Mouse (Mus musculus) lung, adult 18-20 months (tissue): Measurements from ENCODE around the gene Btbd8.
A peak's percentile ranks its signal among the peaks of the same experiment; 100 is the strongest.

Source experiments
- DNase-seq, 2 experiments: peaks; one replicate each; pipeline ENCODE4 v3.0.0; 2022; ENCODE audit warnings: mixed read lengths in 2 of 2

Btbd8 gene

DNA sequence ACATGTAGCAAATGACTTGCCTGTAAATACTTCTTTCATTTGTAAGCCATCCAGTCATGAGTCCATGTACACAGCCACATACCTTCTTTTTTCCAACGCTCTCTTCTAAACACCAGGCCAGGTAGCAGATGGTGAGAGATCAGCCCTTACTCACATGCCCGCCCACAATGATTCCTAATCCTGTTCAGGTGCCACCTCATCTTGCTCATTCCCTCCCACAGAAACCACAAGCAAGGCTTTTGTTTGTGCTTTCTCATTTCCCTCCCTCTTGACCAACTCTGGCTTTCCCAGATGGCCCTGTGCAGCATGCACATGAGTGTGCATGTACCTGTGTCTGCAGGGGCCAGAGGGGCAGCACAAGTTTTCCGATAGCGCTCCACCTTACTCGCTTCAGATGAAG is 12.5 kb downstream of the Btbd8 start:
- no peak for DNase-seq

DNA sequence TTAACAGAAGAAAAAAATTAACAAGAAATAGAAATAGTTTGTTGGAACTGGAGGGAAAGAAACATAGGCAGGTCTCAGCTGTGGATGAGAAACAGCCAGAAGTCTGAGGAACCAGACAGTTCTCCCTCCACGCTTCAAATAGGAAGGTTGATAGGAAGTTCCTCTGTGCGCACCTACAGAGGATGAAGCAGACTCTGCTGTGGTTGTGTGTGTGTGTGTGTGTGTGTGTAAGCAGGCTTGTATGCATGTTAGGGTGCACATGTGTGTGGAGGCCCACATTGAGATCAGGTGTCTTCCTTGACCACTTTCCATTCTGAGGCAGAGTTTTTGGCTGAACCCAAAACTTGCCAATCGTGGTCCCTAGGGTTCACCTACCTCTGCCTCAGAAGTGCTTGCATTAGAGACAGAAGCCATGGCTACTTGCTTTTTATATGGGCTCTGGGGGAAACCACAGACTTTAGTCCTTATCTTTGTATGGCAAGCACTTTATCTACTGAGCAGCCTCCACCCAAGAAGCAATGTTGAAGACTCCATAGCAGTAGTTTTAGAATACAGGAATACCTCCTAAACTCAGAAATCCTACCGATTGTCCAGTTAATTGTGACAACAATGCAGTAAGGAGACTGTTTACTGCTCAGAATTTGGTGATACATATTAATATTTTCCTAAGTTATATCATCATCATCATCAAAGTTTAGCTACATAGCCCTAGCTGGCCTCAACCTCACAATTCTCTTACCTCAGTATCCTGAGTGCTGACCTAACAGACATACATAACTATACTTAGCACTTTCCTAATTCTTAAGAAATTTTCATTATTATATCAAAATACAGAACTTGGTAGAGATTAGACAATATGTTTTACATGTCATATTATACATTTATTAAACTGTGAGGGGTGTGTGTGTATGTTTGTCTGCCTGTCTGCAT is 24.6 kb downstream of the Btbd8 start:
- DNase-seq: no peak

DNA sequence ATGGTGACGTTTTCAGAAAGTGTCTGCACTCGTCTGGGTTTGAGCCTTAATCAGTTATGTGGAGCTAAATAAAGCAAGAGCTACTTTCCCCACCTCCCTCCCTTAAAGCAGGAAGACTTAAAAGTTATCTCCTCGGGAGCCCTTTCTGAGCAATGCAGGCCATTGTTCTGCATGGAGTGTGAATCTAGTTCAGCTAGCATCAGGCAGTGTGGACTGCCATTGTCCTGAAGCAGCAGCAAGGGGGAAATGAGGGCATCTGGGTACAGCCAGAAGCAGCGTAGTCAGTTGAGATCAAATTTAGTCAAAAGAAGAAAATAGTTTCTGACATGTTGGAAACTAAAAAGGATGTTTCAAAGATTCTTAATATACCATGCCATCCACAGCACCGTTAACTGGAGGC is 28.7 kb downstream of the Btbd8 start:
- DNase-seq: no peak

DNA sequence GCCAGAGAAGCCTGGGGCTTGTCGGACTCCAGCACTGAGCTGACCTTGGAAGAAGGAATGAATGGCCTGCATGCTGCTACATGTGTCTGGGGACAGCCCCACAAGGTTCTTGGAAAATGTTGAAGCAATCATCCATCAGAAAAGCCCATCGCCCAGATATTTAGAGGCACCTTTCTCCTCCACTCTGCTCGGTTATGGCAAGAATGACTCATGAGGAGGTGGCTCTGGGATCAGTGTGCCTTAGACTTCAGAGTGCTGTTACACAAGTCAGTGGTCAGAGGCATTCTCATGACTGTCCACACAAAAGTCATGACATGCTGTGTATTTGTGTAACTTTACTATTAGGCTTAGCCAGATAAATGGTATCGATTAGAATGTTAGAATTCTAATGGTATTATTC is 29.3 kb downstream of the Btbd8 start:
- no peak for DNase-seq

DNA sequence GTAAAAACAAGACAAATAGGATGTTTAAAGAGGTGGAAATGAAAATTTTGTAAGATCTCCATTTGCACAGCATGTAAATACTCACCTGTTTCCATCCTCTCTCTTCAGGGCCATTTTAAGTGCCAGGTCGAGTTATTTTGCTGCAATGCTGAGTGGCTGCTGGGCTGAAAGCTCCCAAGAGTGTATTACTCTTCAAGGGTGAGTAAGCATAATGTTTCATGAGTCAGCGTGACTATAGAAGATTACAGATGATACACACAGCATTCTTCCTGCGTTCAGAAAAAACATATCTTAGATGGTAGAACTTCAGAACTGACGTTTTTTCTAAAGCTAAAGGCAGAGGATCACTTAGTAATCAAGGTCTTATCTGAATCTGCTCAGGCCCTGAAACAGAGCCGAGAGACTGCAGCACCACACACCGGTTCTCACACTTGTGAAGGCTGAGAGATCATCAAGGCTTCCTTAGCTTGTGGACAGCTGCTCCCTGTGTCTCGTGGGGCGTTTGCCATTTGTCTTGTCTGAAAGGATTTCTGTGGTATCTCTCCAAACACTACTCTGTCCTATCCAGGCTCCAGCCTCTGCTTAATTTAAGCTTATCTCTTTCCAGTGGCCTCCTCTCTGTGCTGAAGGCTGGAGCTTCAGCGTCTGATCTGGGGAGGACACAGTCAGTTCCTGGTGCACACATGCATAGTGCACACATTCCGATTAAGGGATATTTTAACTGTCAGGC is 33.0 kb downstream of the Btbd8 start:
- no peak for DNase-seq

DNA sequence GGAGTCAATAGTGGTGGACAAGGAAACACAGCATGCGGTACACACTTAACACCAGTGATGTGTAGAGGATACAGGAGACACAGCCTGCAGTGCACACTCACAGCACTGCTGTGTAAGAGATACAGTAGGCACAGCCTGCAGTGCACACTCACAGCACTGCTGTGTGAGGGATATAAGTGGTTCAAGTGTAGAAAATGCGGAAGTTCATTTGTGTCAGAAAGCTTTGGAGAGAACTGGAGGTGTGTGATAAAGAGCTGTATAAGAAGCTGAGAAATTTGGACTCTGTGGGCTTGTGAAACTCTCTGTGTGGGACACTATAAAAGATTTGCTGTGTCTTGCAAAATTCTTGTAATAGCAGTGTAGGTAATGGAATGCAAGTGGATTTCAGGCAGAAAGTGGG is 42.4 kb downstream of the Btbd8 start:
- DNase-seq: no peak

DNA sequence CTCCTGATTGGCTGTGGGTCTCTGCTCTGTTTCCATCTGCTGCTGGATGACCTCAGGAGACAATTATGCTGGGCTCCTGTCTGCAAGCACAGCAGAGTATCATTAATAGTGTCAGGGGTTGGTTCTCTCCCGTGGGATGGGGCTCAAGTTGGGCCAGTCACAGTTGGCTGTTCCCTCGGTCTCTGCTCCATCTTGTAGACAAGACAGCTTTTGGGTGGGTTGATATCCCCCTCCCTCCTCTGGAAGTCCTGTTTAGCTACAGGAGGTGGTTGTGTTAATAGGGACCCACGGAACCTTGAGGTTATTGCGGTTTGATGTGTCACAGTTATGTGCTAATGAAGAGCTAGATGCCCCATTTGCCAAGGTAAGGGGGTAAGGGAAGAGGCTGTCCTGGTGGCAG is 51.2 kb downstream of the Btbd8 start:
- DNase-seq: no peak

DNA sequence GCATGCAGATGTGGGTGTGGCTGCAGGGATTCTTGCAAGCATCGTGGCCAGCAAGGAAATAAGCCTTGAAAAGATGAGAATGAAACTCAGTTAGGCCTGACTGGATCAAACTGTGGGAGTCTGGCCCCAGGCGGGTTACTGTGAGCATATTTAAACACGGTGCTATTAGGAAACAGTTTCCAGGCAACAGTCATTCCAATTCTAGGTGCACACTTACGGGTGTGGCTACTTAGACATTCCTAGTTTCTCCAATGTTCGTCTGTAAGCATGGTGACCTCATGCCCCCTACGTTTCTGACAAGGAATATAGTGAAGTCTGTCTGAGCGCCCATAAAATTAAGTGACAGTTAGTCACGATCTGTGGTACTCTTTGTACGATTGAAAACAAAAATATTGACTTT is 53.2 kb downstream of the Btbd8 start:
- peak in 1 of 2 experiments; percentile 16 for DNase-seq

DNA sequence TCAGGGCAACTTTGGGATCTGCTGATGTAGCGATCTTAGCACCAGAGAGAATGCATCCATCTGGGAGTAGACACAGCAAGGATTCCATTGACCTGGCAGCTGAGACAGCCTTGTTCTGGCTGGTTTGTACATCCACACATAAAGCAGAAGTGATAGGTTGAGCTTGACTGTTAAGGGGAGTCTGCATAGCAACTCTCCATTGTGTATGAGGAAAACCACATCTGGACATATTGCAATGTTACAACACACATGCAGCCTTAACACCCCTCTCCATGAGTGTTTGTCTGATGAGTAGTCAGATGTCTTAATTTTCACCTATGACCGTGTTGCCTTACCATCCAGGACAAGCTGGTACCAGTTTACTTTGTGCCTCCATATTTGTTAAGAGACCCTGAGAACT is 54.7 kb downstream of the Btbd8 start:
- no peak for DNase-seq

DNA sequence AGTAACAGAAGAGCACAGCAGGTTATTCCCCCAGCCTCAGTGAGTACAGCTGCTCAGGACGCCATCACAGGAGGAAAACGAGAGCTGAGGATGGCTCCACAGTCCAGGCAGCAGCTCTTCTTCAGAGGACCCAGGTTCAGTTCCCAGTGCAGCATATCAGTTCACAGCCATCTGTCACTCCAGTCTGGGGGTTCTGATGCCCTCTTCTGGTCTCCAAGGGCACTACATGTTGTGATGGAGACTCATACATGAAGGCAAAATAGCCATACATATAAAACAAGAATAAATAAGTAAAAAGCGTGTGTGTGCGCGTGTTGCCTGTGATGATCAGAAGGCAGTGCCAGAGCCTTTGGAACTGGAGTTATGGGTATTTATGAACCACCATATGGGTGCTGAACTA is 57.0 kb downstream of the Btbd8 start:
- DNase-seq: no peak

DNA sequence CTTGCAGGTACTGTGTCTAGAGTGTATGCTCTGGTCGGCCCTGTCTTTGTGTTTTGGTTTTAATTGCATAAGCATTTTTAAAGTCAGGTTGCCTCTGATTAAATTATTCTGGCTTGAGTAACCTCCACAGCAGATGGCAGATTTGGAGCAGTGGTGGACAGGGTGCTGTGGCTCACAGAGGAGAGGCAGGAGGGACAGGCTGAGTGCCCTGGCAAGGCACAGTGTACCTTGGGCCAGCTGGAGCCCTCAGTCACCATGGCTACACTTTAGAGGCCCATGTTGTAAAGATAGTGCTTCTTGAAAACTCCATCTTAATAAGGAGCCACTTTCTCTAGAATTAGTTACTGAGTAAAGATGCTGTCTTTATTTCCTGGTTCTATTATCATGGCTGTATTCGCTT is 58.2 kb downstream of the Btbd8 start:
- no peak for DNase-seq

DNA sequence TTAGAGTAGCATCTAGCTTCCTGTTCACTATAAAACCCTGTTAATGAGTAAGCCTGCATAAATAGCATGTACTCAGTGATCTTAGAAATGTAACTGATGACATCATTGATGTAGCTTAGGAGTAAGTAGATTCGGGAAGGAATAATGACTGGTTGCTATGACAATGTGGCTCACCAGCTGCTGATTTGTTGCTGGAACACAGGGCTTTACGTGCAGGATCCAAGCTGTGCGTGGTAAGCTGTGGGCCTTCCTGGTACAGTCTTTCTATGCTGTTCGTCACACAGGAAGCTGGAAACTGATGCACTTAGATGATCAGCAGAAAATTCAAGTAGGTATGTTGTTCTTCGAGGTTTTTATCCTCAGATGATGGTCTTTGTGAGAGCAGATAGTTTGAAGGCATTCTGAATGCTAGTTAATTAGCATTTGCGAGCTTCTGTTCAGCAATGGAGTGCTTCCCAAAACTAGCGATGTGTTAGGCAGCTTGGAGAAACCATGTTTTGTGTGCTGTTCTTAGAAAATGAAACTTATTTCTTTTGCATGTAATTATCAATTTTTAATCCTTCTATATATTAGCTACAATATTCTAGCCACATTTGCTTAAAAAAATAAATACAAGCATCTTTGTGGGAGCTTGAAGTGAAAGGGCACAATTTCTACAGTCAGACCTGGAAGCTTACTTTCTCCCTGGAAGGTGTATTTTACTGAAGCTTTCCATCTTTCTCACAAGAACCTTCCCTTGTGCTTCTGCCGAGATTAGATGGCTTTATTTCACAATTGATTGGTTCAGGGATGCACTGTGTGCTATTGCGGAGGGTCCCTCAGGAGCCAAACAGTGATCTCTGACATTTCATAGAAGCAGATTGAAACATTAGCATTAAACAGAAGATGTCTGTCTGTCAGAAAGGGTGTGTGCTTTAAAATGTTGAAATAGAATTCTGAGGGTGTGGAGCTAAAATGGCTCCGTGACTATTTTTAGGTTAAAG is 60.0 kb downstream of the Btbd8 start:
- DNase-seq: no peak

DNA sequence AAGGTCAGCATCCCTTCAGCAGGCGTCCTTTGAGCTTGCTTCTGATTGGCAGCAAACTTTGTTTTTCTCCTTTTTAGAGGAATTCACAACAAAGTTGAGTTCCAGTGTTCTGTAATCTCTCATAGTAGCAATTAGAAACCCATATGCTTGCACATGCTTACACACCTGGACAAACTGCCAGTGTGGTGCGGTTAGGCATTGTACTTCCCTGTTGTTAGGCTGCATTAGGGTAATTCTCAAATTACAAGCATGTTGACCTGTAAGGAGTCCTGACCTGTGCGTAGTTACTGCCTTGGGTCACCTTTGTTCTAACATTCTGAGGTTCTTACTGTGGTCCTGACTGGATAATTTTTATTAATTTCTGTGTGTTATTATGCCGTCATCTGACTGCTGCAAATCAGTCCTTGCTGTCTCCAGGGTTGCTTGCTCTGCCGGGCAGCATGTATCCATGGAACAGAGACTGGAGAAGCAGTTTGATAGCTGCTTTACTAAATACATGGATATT is 61.1 kb downstream of the Btbd8 start:
- DNase-seq: peak in 1 of 2 experiments; percentile 5

DNA sequence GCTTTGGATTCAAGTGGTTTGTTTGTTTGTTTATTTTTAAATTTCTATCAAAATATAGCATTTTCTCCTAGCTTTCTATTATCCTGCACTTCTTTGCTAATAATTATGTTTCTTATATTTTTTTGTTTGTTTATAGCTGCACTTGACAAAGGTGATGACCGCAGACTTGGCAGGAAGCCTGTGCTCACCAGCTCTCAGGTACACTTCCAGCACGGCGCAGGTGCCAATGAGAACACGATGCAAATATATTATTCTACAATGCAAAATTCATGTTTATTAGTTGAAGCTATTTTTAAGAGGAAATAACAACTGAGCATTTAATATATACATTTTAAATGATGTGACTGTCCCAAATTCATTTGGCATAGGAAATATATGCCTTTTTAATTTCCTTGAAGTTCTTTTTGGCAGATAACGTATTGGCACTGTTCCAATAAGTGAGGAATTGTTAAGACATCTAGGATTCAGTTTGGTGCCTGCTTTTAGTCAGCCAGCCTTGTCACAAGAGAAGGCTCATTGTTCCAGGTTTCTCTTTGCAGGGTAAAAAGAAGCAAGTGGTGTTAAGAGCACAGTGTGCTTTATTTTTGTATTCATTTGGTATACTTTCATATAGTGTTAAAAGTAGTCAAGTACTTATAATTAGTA is 62.2 kb downstream of the Btbd8 start:
- peak in 1 of 2 experiments; percentile 32 for DNase-seq

DNA sequence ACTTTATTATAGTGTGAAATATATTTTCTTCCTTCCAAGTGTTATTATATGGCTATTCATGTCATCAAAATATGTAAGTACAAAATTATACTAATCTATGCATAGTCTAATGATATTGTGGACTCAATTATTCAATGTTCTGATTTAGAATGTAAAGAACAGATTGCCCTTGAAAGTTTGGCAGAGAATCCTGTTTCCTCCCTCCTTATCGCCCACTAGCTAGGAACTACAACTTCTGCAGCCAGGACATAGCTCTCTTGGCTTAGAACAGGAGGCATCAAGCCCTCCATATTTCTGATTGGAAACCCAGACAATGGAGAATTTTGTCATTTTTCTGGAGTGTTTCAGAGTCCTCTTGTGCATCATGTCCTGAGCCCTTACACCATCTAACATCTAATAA is 62.9 kb downstream of the Btbd8 start:
- no peak for DNase-seq

DNA sequence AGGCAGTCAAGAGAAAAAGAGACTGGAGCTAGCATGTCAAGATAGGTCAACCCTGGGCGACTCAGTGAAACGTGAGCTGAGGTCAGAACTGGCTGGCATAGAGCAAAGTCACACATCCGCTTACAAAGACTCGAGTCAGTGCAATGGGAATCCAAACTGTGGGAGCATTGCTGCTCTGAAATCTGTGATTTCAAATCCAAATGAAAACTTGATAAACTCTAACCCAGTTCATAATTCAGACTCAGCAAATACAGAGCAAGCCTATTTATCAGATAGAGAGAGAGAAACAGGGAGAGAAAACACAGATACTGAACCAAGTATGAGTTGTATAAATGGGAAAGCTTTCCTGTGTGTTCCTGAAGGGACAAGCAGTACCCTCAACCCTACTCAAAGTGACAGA is 69.5 kb downstream of the Btbd8 start, which contains the start of gene Gm42669:
Gm42669 (plus strand) TSS at position 301 of the 400 bp plus-strand sequence.
- no peak for DNase-seq

DNA sequence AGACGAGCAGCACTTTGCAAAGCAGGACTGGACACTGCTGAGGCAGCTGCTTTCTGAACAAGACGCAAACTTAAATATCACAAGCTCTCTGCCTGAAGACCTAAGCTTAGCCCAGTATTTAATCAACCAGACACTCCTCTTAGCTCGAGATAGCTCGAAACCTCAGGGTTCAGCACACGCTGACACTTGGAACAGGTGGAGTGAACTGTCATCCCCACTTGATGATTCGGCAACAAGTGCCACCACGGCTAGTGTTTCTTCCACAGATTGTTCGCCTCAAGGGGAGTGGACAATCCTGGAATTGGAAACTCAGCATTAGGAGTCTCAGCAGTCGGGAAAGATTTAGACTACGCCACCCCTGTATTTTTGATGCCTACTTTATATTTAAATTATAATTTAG is 72.7 kb downstream of the Btbd8 start:
- DNase-seq: no peak

DNA sequence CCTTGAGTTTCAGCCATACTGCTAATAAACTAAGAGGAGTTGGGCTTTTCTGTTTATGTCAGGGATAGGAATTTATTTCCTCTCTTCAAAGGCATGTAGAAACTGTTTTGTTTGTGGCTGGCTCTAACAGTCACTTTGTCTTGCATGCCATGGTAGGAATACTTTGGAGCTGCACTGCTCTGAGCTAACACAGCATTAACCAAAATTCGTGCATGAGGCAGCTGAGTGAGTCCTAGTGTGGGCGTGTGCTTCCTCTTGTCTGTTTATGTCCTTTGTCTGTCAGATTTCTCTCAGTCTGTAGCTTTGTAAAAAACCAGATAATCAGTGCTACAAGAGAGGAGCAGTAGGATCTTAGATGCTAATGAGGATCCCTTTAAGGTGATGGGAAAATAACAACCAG is 73.5 kb downstream of the Btbd8 start:
- DNase-seq: no peak

DNA sequence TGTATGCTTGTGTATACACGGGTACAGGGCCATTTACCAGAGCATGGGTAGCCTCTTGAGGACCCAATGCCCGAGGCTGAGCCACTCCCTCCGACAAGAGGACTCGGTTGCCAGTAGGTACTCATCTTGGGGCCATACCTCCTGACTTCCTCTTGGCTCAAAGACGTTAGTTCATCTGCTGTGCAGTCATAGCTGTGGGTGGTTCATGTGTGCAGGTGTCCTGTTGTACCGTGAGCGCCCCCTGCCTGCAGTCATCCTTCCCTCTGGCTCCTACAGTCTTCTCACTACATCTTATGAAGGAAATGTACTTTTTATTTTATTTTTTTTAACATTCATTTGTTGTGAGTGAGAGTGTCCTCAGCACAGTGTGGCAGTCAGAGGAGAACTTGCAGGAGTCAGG is 75.8 kb downstream of the Btbd8 start:
- DNase-seq: peak; percentile 37 to 53

DNA sequence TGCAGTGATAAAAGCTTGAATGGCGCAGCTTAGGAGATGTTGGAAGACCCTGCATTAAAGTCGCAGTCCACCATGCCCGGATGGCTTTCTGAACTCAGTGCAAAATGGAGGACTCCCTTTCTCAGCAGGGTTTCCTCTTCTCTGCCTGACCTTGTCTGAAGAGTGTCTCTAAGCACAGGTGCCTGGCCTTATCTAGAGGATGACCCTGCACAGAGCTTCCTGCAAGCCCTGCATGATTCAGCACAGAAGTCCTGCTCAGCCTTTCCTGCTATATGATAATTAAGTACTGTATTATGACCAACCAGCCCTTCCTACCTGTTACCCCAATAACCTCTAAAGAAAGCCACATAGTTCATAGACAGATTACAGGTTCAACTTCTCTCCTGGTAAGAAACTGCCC is 77.7 kb downstream of the Btbd8 start:
- DNase-seq: no peak

DNA sequence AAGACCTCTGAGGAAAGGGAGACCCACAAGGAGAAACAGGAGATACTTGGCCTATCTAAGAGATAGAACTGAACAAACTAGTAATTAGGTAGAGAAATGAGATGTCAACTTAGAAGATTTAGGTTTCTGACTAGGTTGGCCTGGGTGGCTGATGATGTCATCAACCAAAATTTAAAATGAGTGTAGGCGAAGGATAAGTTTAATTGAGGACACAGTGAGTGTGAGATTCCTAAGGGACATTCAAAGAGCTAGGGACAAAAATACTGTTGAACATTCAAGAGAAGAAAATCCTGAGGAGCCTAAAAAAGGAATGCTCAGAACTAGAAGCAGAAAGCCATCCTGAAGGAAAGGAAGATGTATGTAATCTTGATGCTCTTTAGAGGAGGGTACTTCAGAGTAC is 78.3 kb downstream of the Btbd8 start:
- no peak for DNase-seq

DNA sequence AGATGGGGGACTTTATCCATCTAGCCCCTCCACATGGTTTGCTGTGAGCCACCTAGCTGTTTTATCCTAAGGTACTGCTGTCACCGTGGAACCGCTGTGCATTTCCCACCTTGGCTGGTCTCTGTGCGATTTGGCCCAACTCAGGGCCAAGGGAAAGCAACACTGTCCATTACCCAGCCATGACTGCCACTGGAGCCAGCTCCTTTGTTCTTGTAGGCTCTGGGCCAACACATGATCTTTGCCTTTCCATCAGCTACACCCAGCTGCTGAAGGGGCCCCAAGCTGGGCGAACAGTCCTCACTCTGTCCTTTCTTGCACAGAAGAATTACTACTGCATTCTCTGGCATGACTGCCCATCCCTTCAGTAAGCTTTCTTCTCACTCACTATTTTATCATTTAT is 80.8 kb downstream of the Btbd8 start:
- DNase-seq: no peak
